Mouse (Mus musculus): ENCODE data around the gene Scaf1.

DNA sequence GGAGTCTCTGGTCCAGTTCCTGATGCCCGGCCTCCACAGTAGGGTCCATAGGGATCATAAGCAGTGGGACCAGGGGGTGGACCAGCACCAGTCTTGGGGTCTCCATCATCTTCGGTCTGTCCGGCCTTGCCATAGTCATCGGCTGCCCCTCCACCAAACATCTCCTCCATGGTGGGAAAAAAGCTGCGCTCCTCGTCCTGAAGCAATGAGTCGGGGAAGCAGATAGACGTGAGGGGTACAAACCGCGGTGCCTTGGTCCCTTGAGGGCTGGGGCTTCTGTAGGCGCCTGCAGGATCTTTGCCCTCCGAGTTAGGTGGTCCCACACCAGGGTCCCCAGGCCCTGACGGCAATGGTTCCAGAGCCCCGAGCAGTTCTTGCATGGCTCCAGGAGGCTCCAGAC lies 31.3 kb upstream of the Scaf1 start:
- TF ChIP-seq CTCF (IDR thresholded peaks at IDR 0.05; ENCODE audit: control insufficient read depth, insufficient read depth, insufficient replicate concordance, low read depth, low read length), result no peak
- TF ChIP-seq POLR2A (IDR thresholded peaks at IDR 0.05; ENCODE audit: control insufficient read depth, low read depth, low read length), result no peak

All from testis, adult 2 months (tissue).